Mouse (Mus musculus) gastrocnemius, postnatal 14 days (tissue): ENCODE measurements around the gene Hmg20b. TPM values are rescaled to one million over a fixed set of nuclear protein-coding genes. Genes with fewer than 3 reads are reported as not detected.

Experiments
- microRNA-seq, 2 experiments: library from miRNA; unstranded; fragments of <30 nt; microRNA quantifications; one replicate each; pipeline ENCODE4 v1.2.0; 2021
- total RNA-seq, 2 experiments: library from RNA; stranded (reverse); gene quantifications; 2 replicates each; pipeline ENCODE4 v1.2.3; 2021

The Hmg20b gene
- total RNA-seq, 2 experiments from 2014 or later, result 24.3 to 25.8 TPM

Small RNAs within 50 kb of the gene (microRNA-seq; reads per million reads assigned to microRNA genes)
- gene Mir6913, result 0 reads per million in 2 experiments

Other genes with a start within 250 kb of the Hmg20b start
- 100 to 1,000 TPM; 163 to 171 TPM for gene Map2k2, start 244.6 kb downstream of the Hmg20b start, total RNA-seq
- 10 to 100 TPM; 28.2 to 30.1 TPM for gene Zbtb7a, start 215.3 kb downstream of the Hmg20b start, total RNA-seq
- gene Pias4, start 182.6 kb downstream of the Hmg20b start, total RNA-seq, result 10 to 100 TPM; 12.3 to 12.8 TPM
- 100 to 1,000 TPM; 892 to 898 TPM for gene Eef2, start 173.8 kb downstream of the Hmg20b start, total RNA-seq
- gene Dapk3, start 167.5 kb downstream of the Hmg20b start, total RNA-seq, result 10 to 100 TPM; 21.2 to 24.8 TPM
- not detected for gene 4930442H23Rik, start 166.6 kb downstream of the Hmg20b start, total RNA-seq
- 1 to 10 TPM; 1.8 to 5.5 TPM for gene Nmrk2, start 148.4 kb downstream of the Hmg20b start, total RNA-seq
- under 1 TPM in 1 of 2 experiments, not detected in 1; 0.06 TPM for gene Atcay, start 119.6 kb downstream of the Hmg20b start, total RNA-seq
- gene Zfr2, start 117.3 kb downstream of the Hmg20b start, total RNA-seq, result 1 to 10 TPM; 1.7 to 2.5 TPM
- under 1 TPM; 0.33 to 0.57 TPM for gene Matk, start 97.5 kb downstream of the Hmg20b start, total RNA-seq
- 10 to 100 TPM; 93.1 to 99.9 TPM for gene Mrpl54, start 83.5 kb downstream of the Hmg20b start, total RNA-seq
- gene Apba3, start 83.5 kb downstream of the Hmg20b start, total RNA-seq, result 10 to 100 TPM; 62.8 to 71.1 TPM
- gene Tjp3, start 58.9 kb downstream of the Hmg20b start, total RNA-seq, result not detected
- gene Pip5k1c, start 57.5 kb downstream of the Hmg20b start, total RNA-seq, result 10 to 100 TPM; 18.5 to 22.8 TPM
- 1 to 10 TPM; 7.7 to 10.0 TPM for gene Cactin, start 29.4 kb downstream of the Hmg20b start, total RNA-seq
- gene Tbxa2r, start 21.7 kb downstream of the Hmg20b start, total RNA-seq, result 1 to 10 TPM; 1.5 to 2.2 TPM
- gene Gipc3, start 7.2 kb downstream of the Hmg20b start, total RNA-seq, result 1 to 10 TPM; 1.8 to 2.0 TPM
- gene Mfsd12, start 7.0 kb upstream of the Hmg20b start, total RNA-seq, result 1 to 10 TPM; 3.7 to 4.0 TPM
- under 1 TPM; 0.37 to 0.42 TPM for gene 4930404N11Rik, start 15.3 kb upstream of the Hmg20b start, total RNA-seq
- gene Fzr1, start 28.0 kb upstream of the Hmg20b start, total RNA-seq, result 10 to 100 TPM; 11.9 to 15.4 TPM
- gene Dohh, start 33.9 kb upstream of the Hmg20b start, total RNA-seq, result 10 to 100 TPM; 38.6 to 39.8 TPM
- under 1 TPM; 0.41 to 0.47 TPM for gene Gm48551, start 34.0 kb upstream of the Hmg20b start, total RNA-seq
- gene Gm48552, start 38.5 kb upstream of the Hmg20b start, total RNA-seq, result under 1 TPM in 1 of 2 experiments, not detected in 1; 0.80 TPM
- under 1 TPM; 0.45 to 0.91 TPM for gene Smim24, start 42.6 kb upstream of the Hmg20b start, total RNA-seq
- gene Nfic, start 105.2 kb upstream of the Hmg20b start, total RNA-seq, result 100 to 1,000 TPM; 262 to 320 TPM
- under 1 TPM; 0.09 to 0.23 TPM for gene Celf5, start 132.2 kb upstream of the Hmg20b start, total RNA-seq
- 10 to 100 TPM; 39.1 to 47.3 TPM for gene Ncln, start 145.9 kb upstream of the Hmg20b start, total RNA-seq
- under 1 TPM; 0.64 to 0.86 TPM for gene S1pr4, start 149.7 kb upstream of the Hmg20b start, total RNA-seq
- 1 to 10 TPM in 1 of 2 experiments, under 1 TPM in 1; 0.60 to 1.2 TPM for gene Gna15, start 173.7 kb upstream of the Hmg20b start, total RNA-seq
- gene Gna11, start 194.7 kb upstream of the Hmg20b start, total RNA-seq, result 10 to 100 TPM; 31.6 to 34.6 TPM
- 100 to 1,000 TPM; 660 to 698 TPM for gene Aes, start 209.0 kb upstream of the Hmg20b start, total RNA-seq
- gene Tle2, start 224.1 kb upstream of the Hmg20b start, total RNA-seq, result 1 to 10 TPM; 4.3 to 4.4 TPM